Mouse (Mus musculus) ES-E14 (cell line): ENCODE data around the gene Apol6. TPM values are rescaled to one million over a fixed set of nuclear protein-coding genes. Genes with fewer than 3 reads are reported as not detected.

Source experiments
- DNase-seq: peaks from one replicate; pipeline ENCODE4 v3.0.0-alpha.2; 2013; ENCODE audit warnings: low read depth, low spot score
- H3K27ac ChIP-seq: 2 replicates; pipeline ENCODE4 v1.5.1; 2012; ENCODE audit warnings: low read depth, mild to moderate bottlenecking, low read length, moderate library complexity, mixed read lengths; ENCODE audit not compliant: poor library complexity, insufficient read depth, severe bottlenecking
- H3K36me3 ChIP-seq: 2 replicates; pipeline ENCODE4 v1.6.1; 2012; ENCODE audit warnings: mild to moderate bottlenecking, low read length, moderate library complexity, mixed read lengths; ENCODE audit not compliant: control insufficient read depth, poor library complexity, insufficient read depth, severe bottlenecking
- H3K4me1 ChIP-seq, 2 experiments: fragments of 150-350 bp in 1 of 2; sonication (generic) in 1 of 2; 2 replicates each; pipeline ENCODE4 v1.6.1; 2012; ENCODE audit warnings: low read length in 2 of 2, mild to moderate bottlenecking in 1 of 2, mixed read lengths in 1 of 2; ENCODE audit not compliant: control insufficient read depth in 2 of 2, insufficient read depth in 2 of 2, poor library complexity in 1 of 2
- H3K4me3 ChIP-seq, 2 experiments: fragments of 150-350 bp in 1 of 2; sonication (generic) in 1 of 2; 2 replicates each; pipeline ENCODE4 v1.5.1; 2012; ENCODE audit warnings: low read length in 2 of 2, low read depth in 1 of 2, mild to moderate bottlenecking in 1 of 2, mixed read lengths in 1 of 2; ENCODE audit not compliant: insufficient read depth in 1 of 2, poor library complexity in 1 of 2, severe bottlenecking in 1 of 2
- H3K9ac ChIP-seq: 2 replicates; pipeline ENCODE4 v1.6.1; 2012; ENCODE audit warnings: low read depth, mild to moderate bottlenecking, low read length, mixed read lengths; ENCODE audit not compliant: poor library complexity, insufficient read depth, severe bottlenecking
- H3K9me3 ChIP-seq: fragments of 150-350 bp; sonication (generic); 2 replicates; pipeline ENCODE4 v1.6.1; 2012; ENCODE audit warnings: low read depth, mild to moderate bottlenecking, low read length; ENCODE audit not compliant: control insufficient read depth, insufficient read depth
- CHD2 ChIP-seq: IDR thresholded peaks from 2 replicates; pipeline ENCODE4 v1.6.1; 2014; ENCODE audit warnings: mild to moderate bottlenecking, low read depth, low read length, inconsistent platforms
- HCFC1 ChIP-seq: IDR thresholded peaks from 2 replicates; pipeline ENCODE4 v1.6.1; 2012; ENCODE audit warnings: low read length, inconsistent platforms, borderline replicate concordance; ENCODE audit not compliant: insufficient read depth
- MAFK ChIP-seq: IDR thresholded peaks from 2 replicates; pipeline ENCODE4 v1.6.1; 2014; ENCODE audit warnings: mild to moderate bottlenecking, low read depth, low read length, inconsistent platforms; ENCODE audit not compliant: insufficient read depth
- ZC3H11A ChIP-seq: IDR thresholded peaks from 2 replicates; pipeline ENCODE4 v1.6.1; 2012; ENCODE audit warnings: low read depth, mild to moderate bottlenecking, inconsistent platforms, low read length, borderline replicate concordance
- ZNF384 ChIP-seq: IDR thresholded peaks from 2 replicates; pipeline ENCODE4 v1.6.1; 2012; ENCODE audit warnings: low read depth, low read length, inconsistent platforms
- in situ Hi-C, 2 experiments: fragments of 600-800 bp; cut with MboI; formaldehyde crosslinking; loops; one replicate each; pipeline ENCODE4 v1.15.1; 2025; ENCODE audit warnings: low sequenced_read_pairs in 2 of 2, inconsistent platforms in 1 of 2; ENCODE audit not compliant: unreplicated experiment in 2 of 2
- total RNA-seq: library from RNA; depleted of rRNA; stranded (reverse); fragments of 300-350 nt; gene quantifications from 2 replicates; pipeline ENCODE4 v1.2.3, GENCODE M21; 2012

The Apol6 gene
- total RNA-seq, 1 experiment, result 3.0 TPM

GRCm38 (mm10) chr15:77040784-77041183 lies 3.7 kb upstream of the Apol6 start:
- no peak for DNase-seq
- in situ Hi-C loops, result no loop called here
- no peak for TF ChIP-seq MAFK
- TF ChIP-seq HCFC1, result no peak
- no peak for TF ChIP-seq ZC3H11A
- no peak for TF ChIP-seq ZNF384
- no peak for TF ChIP-seq CHD2
- no peaks in the 10 kb centered on the region for H3K9me3 ChIP-seq
- H3K36me3 ChIP-seq, result no peaks in the 10 kb centered on the region
- no peak overlapping the region for H3K4me3 ChIP-seq
- no peak overlapping the region for H3K27ac ChIP-seq
- no peak overlapping the region for H3K9ac ChIP-seq
- H3K4me1 ChIP-seq, result peaks cover 4 to 36% of the 10 kb centered on the region in 2 experiments; a peak in 3 of 4 replicates

DNA sequence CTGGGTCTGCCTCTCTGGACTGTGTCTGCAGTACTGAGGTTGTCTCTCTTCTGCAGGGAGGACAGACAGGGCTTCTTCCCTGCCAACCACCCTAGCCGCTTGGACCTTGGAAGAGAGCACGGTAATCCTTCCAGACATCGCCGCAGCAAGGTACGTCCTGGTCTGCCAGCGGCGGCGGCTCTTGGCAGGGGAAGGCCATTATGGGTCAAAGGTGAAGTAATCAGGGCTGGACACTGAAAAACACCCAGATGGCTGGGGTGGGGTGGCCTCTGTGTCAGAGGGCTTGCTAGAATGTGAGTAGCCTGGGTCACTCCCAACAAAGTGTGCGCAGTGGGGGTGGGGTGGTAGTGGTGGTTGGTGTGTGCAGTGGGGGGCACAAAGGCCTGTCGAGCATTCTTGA lies 1.1 kb downstream of the Apol6 start:
- TF ChIP-seq MAFK, result no peak
- TF ChIP-seq CHD2, result no peak
- TF ChIP-seq ZC3H11A, result no peak
- TF ChIP-seq ZNF384, result no peak
- TF ChIP-seq HCFC1, result no peak

GRCm38 (mm10) chr15:77050570-77050969 lies 6.0 kb downstream of the Apol6 start, which contains the start of gene Mb:
Gene Mb (minus strand): TSS chr15:77050670.
- Histone ChIP-seq H3K4me3 (no peak within 1 kb of the TSS), H3K4me1 (peaks cover 7 to 24% of the 10 kb centered on the region in 2 experiments), H3K27ac (no peak within 1 kb of the TSS), H3K36me3 (no peaks in the 10 kb centered on the region), H3K9me3 (no peaks in the 10 kb centered on the region), H3K9ac (no peak within 1 kb of the TSS)
- TF ChIP-seq ZNF384 (no peak), ZC3H11A (no peak), HCFC1 (no peak), MAFK (no peak), CHD2 (no peak)
- DNase-seq, result no peak
- in situ Hi-C loops, result no loop called here

More for the DNA sequence above, 1.1 kb downstream of the Apol6 start:
- H3K4me3 ChIP-seq, result no peak overlapping the region
- no peaks in the 10 kb centered on the region for H3K36me3 ChIP-seq
- no peak for DNase-seq
- no peaks in the 10 kb centered on the region for H3K9me3 ChIP-seq
- H3K9ac ChIP-seq, result no peak overlapping the region
- in situ Hi-C loops, result no loop called here
- peaks cover under 1 to 4% of the 10 kb centered on the region in 2 experiments; a peak in 2 of 4 replicates for H3K4me1 ChIP-seq
- no peak overlapping the region for H3K27ac ChIP-seq

GRCm38 (mm10) chr15:77052176-77052575 lies 7.6 kb downstream of the Apol6 start:
- in situ Hi-C loops, result no loop called here
- TF ChIP-seq CHD2, result no peak
- TF ChIP-seq MAFK, result no peak
- TF ChIP-seq ZC3H11A, result no peak
- Histone ChIP-seq H3K27ac (no peak overlapping the region), H3K9ac (no peak overlapping the region), H3K9me3 (no peaks in the 10 kb centered on the region), H3K36me3 (no peaks in the 10 kb centered on the region), H3K4me3 (no peak overlapping the region), H3K4me1 (peaks cover 8 to 31% of the 10 kb centered on the region in 2 experiments)
- DNase-seq, result no peak

DNA sequence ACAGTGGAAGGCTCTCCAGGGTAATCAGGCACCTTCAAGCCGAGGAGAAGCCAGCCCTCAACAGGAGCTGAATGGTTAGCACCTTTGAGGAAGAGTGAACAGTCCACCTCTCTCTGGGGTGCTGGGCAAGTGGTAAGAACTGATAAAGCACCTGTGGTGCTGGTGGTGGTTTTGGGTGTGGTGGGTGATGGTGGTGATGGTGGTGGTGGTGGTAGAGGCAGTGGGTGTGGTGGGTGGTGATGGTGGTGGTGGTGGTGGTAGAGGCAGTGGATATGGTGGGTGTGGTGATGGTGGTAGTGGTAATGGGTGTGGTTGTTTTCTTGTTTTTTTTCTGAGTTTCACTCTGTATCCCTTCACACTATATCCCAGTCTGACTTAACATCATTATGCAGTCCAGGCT lies 8.5 kb downstream of the Apol6 start:
- Histone ChIP-seq H3K4me3 (no peak overlapping the region), H3K36me3 (no peaks in the 10 kb centered on the region), H3K9ac (no peak overlapping the region), H3K27ac (no peak overlapping the region), H3K9me3 (no peaks in the 10 kb centered on the region), H3K4me1 (peaks cover 8 to 33% of the 10 kb centered on the region in 2 experiments)
- TF ChIP-seq ZNF384 (no peak), CHD2 (no peak), ZC3H11A (no peak), MAFK (no peak), HCFC1 (no peak)
- DNase-seq, result no peak
- in situ Hi-C loops, result no loop called here
